Mouse (Mus musculus) stomach, embryonic 16.5 days (tissue): ENCODE results near the gene Fam131a. TPM values are rescaled to one million over a fixed set of nuclear protein-coding genes. Genes with fewer than 3 reads are reported as not detected.
A peak's percentile ranks its signal among the peaks of the same experiment; 100 is the strongest.

Experiments
- ATAC-seq: fragments of 200-750 bp; cut with Nextera tagmentation; 2 replicates; pipeline ENCODE4 v1.8.0; 2017; ENCODE audit warnings: moderate number of reproducible peaks, moderate TSS enrichment; ENCODE audit not compliant: insufficient read depth, low FRiP score
- H3K27ac ChIP-seq: fragments of 300-500 bp; sonication (generic); 2 replicates; pipeline ENCODE4 v1.5.1; 2014; ENCODE audit warnings: low read length
- H3K27me3 ChIP-seq: fragments of 300-500 bp; sonication (generic); 2 replicates; pipeline ENCODE4 v1.6.1; 2014; ENCODE audit warnings: low read length, control low read depth, mixed read lengths; ENCODE audit not compliant: control insufficient read depth, insufficient read depth
- H3K36me3 ChIP-seq: fragments of 300-500 bp; sonication (generic); 2 replicates; pipeline ENCODE4 v1.6.1; 2014; ENCODE audit warnings: low read length; ENCODE audit not compliant: control insufficient read depth, insufficient read depth
- H3K4me1 ChIP-seq: fragments of 300-500 bp; sonication (generic); 2 replicates; pipeline ENCODE4 v1.6.1; 2014; ENCODE audit warnings: low read length, control low read depth, mixed read lengths; ENCODE audit not compliant: control insufficient read depth, insufficient read depth
- H3K4me2 ChIP-seq: fragments of 300-500 bp; sonication (generic); 2 replicates; pipeline ENCODE4 v1.6.1; 2014; ENCODE audit warnings: low read depth, low read length, mixed read lengths
- H3K4me3 ChIP-seq: fragments of 300-500 bp; sonication (generic); replicated peaks from 2 replicates; pipeline ENCODE4 v1.5.1; 2014; ENCODE audit warnings: mild to moderate bottlenecking, low read length
- H3K9ac ChIP-seq: fragments of 300-500 bp; sonication (generic); 2 replicates; pipeline ENCODE4 v1.6.1; 2014; ENCODE audit warnings: low read length
- H3K9me3 ChIP-seq: fragments of 300-500 bp; sonication (generic); replicated peaks from 2 replicates; pipeline ENCODE4 v1.6.1; 2016; ENCODE audit warnings: low read length, control low read depth; ENCODE audit not compliant: control insufficient read depth
- WGBS: fragments of 180-500 bp; shearing (Covaris S2); extraction: QIAGEN DNeasy Blood & Tissue Kit; methylation state at CpG from one replicate; pipeline ENCODE4 v1.1.7; 2014; 5-methylcytosine and 5-hydroxymethylcytosine counted together
- polyA plus RNA-seq: library from polyadenylated mRNA; unstranded; fragments of >200 nt; fragmentation: Nextera tagmentation; extraction: Ambion mirVana; gene quantifications from 2 replicates; pipeline ENCODE4 v1.2.1, GENCODE M21; 2015

Gene Fam131a
- polyA plus RNA-seq, 1 experiment from 2014 or later = 10.3 TPM

- Histone ChIP-seq H3K9ac (no peak overlapping the region), H3K27me3 (no peaks in the 10 kb centered on the region), H3K4me1 (0 out of 2 replicates have a peak, but pooled peaks cover 4% of the 10 kb centered on the region), H3K4me2 (no peak overlapping the region), H3K9me3 (no peaks in the 10 kb centered on the region), H3K36me3 (no peaks in the 10 kb centered on the region), H3K4me3 (no peak overlapping the region), H3K27ac (no peak overlapping the region)
- 47% methylated on average over 6 of the region's 6 CpGs for WGBS
- peak; percentile 68; the same call in 1 of the 2 replicates for ATAC-seq
These were observed 53.6 kb downstream of the Fam131a start for GRCm38 (mm10) chr16:20746641-20747040.

- H3K27me3 ChIP-seq = no peaks in the 10 kb centered on the region
- no peaks in the 10 kb centered on the region for H3K9me3 ChIP-seq
- 0 out of 2 replicates have a peak, but pooled peaks cover 4% of the 10 kb centered on the region for H3K4me1 ChIP-seq
- H3K4me3 ChIP-seq = no peak overlapping the region
- no peak overlapping the region for H3K9ac ChIP-seq
- no peak overlapping the region for H3K4me2 ChIP-seq
- H3K27ac ChIP-seq = no peak overlapping the region
- no peak for ATAC-seq
- no peaks in the 10 kb centered on the region for H3K36me3 ChIP-seq
- 41% methylated on average over 8 of the region's 8 CpGs for WGBS
These were observed 57.5 kb downstream of the Fam131a start for GRCm38 (mm10) chr16:20750518-20750917.

Other genes with a start within 250 kb of the Fam131a start
- 93.0 and 94.7 TPM in 2 replicates for gene Eif2b5, start 194.4 kb upstream of the Fam131a start, polyA plus RNA-seq
- gene Dvl3, start 176.3 kb upstream of the Fam131a start, polyA plus RNA-seq = 17.4 and 17.6 TPM in 2 replicates
- 565 and 588 TPM in 2 replicates for gene Ap2m1, start 157.8 kb upstream of the Fam131a start, polyA plus RNA-seq
- gene Abcf3, start 144.7 kb upstream of the Fam131a start, polyA plus RNA-seq = 55.0 and 63.1 TPM in 2 replicates
- 3.8 and 4.2 TPM in 2 replicates for gene Vwa5b2, start 103.8 kb upstream of the Fam131a start, polyA plus RNA-seq
- gene Eef1akmt4, start 81.6 kb upstream of the Fam131a start, polyA plus RNA-seq = 26.0 and 30.7 TPM in 2 replicates
- 0.14 TPM in 1 of 2 replicates, not detected in the other for gene Gm49333, start 81.6 kb upstream of the Fam131a start, polyA plus RNA-seq
- 34.0 and 38.2 TPM in 2 replicates for gene Alg3, start 81.5 kb upstream of the Fam131a start, polyA plus RNA-seq
- 0.40 and 0.64 TPM in 2 replicates for gene Camk2n2, start 72.0 kb upstream of the Fam131a start, polyA plus RNA-seq
- 2.4 and 2.6 TPM in 2 replicates for gene Ece2, start 63.4 kb upstream of the Fam131a start, polyA plus RNA-seq
- 291 and 307 TPM in 2 replicates for gene Psmd2, start 41.6 kb upstream of the Fam131a start, polyA plus RNA-seq
- 144 and 155 TPM in 2 replicates for gene Eif4g1, start 24.9 kb upstream of the Fam131a start, polyA plus RNA-seq
- 75.2 and 84.9 TPM in 2 replicates for gene Polr2h, start 24.4 kb downstream of the Fam131a start, polyA plus RNA-seq
- 11.6 and 12.9 TPM in 2 replicates for gene Clcn2, start 24.5 kb downstream of the Fam131a start, polyA plus RNA-seq
- 5.2 and 5.6 TPM in 2 replicates for gene Chrd, start 39.9 kb downstream of the Fam131a start, polyA plus RNA-seq
- 1.0 and 1.3 TPM in 2 replicates for gene Thpo, start 41.3 kb downstream of the Fam131a start, polyA plus RNA-seq